Mouse (Mus musculus) layer of hippocampus, postnatal 10 days (tissue): ENCODE measurements at regions not wholly inside any gene's neighbourhood (a gene's known extent, or its start where the extent isn't known, plus 50 kb on each side); places are given as distances from the start of the nearest gene placed in this dataset.
"Not testable (repeated sequence)": the region's sequence is repeated elsewhere in the genome, so short reads cannot be mapped to it uniquely, and the experiment has no call there.

ENCODE experiments used
- DNase-seq, 2 experiments: peaks; one replicate each; pipeline ENCODE4 v3.0.0; 2021; ENCODE audit warnings: low spot score in 2 of 2

GRCm38 (mm10) chr4:51868250-51868649, 570.8 kb upstream of the Smc2 start:
- no peak for DNase-seq

GRCm38 (mm10) chr4:51868716-51869115, 570.3 kb upstream of the Smc2 start:
- not testable (repeated sequence) for DNase-seq

GRCm38 (mm10) chr4:51885460-51885859, 553.6 kb upstream of the Smc2 start:
- no peak for DNase-seq

GRCm38 (mm10) chr4:51889280-51889679, 549.8 kb upstream of the Smc2 start:
- no peak for DNase-seq

GRCm38 (mm10) chr4:51928245-51928644, 510.8 kb upstream of the Smc2 start:
- no peak for DNase-seq

GRCm38 (mm10) chr4:51969751-51970150, 469.3 kb upstream of the Smc2 start:
- no peak for DNase-seq

GRCm38 (mm10) chr4:51978962-51979361, 460.1 kb upstream of the Smc2 start:
- no peak for DNase-seq

GRCm38 (mm10) chr4:51992482-51992881, 446.6 kb upstream of the Smc2 start:
- DNase-seq = no peak

- DNase-seq = no peak
These were observed 402.2 kb upstream of the Smc2 start for GRCm38 (mm10) chr4:52036765-52037353.

GRCm38 (mm10) chr4:52043404-52043803, 395.6 kb upstream of the Smc2 start:
- no peak for DNase-seq

- DNase-seq = no peak
These were observed 388.1 kb upstream of the Smc2 start for GRCm38 (mm10) chr4:52050948-52051347.

- DNase-seq = no peak
These were observed 383.0 kb upstream of the Smc2 start for GRCm38 (mm10) chr4:52056031-52056430.

GRCm38 (mm10) chr4:52060031-52060430, 379.0 kb upstream of the Smc2 start:
- no peak for DNase-seq

GRCm38 (mm10) chr4:52099187-52099586, 339.9 kb upstream of the Smc2 start:
- DNase-seq = no peak

GRCm38 (mm10) chr4:52105887-52106286, 333.2 kb upstream of the Smc2 start:
- DNase-seq = no peak

GRCm38 (mm10) chr4:52117765-52118290, 321.2 kb upstream of the Smc2 start:
- DNase-seq = no peak

- no peak for DNase-seq
These were observed 320.5 kb upstream of the Smc2 start for GRCm38 (mm10) chr4:52118439-52119072.

GRCm38 (mm10) chr4:52152565-52153164, 286.4 kb upstream of the Smc2 start:
- DNase-seq = no peak

GRCm38 (mm10) chr4:52176240-52176639, 262.8 kb upstream of the Smc2 start:
- no peak for DNase-seq

GRCm38 (mm10) chr4:52197777-52198176, 241.3 kb upstream of the Smc2 start:
- DNase-seq = no peak

- no peak for DNase-seq
These were observed 228.4 kb upstream of the Smc2 start for GRCm38 (mm10) chr4:52210601-52211000.

- peak; percentile 8 to 17 for DNase-seq
These were observed 228.0 kb upstream of the Smc2 start for GRCm38 (mm10) chr4:52211022-52211421.

- no peak for DNase-seq
These were observed 225.7 kb upstream of the Smc2 start for GRCm38 (mm10) chr4:52213363-52213762.
